Mouse (Mus musculus) retina, postnatal 7 days (tissue): Measurements from ENCODE around the gene Neurod1.

Experiments used
- DNase-seq: peaks from one replicate; pipeline ENCODE4 v3.0.0-alpha.2; 2012; ENCODE audit warnings: low read depth, low spot score

Gene Neurod1

DNA sequence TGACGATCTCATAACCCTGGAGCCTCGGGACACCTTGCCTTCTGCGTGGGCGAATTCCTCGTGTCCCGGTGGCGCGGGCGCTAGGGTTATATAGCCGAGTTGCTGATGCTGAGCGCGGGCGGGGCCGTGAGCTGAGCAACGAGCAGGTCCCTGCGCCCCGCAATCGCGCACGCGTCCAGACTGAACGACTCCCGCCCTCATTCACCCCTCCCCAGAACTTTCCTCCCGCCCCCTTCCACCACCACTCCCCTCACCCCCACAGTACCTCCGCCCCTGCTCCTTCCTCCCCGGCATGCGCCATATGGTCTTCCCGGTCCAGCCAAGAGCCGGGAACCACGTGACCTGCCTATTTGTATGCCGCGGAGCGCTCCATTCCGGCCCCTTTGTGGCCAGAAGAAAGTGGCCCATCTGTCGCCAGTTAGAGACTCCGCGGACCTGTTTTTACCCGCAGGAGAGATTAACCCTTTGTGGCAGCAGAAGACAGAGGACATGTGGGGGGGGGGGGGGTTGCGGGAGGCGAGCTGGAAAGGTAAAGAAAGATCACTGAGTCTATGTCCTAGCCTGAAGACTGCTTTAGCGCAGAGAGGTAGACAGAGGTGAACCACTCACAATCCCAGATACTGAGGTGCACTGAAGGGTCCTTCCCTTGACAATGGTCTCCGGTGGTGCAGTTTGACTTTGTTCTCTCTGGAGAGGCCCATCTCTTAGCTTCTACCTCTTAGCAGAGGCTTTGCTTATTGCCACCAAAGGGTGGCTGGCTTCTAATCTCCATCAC lies at the start of gene Neurod1, which contains the start of gene Cerkl:
Neurod1 (minus strand) TSS at position 177 of the 775 bp plus-strand sequence.
Cerkl (minus strand) TSS at position 211 of the 775 bp plus-strand sequence.
- DNase-seq = peak; percentile 89

DNA sequence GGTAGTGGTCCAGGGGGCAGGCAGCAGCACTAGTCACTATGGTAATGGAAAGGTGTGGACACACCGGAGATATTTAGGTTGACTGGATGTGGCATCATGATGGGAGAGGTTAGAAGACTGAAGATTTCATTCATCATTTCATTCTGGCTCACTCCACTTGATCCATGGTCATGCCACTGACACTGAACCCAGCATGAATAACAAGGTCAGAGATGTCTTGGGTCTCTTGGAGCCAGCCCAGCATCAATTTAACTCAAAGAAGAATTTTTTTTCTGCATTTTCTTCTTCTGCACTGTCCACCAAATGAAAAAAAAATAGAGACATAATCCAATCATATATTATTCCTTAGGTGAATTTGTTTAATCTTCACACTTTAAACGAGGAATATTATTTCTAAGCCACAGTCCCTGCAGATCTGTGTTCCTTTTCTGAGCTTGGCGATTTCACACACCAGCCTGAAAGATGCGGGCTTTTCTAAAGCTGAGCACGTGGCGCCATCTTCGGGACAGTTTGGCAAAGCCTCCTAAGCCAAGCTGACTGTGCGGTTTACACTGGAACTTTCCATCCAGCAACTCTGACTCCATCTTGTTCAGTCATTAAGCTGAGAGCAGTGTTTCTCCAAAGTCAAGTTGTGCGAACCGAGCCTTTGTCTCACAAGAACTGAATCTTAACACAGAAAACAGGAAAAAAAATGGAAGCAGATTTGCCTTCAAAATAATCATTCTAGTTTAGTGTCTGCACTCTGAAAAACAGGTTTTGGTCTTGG lies 42.6 kb upstream of the Neurod1 start:
- DNase-seq = peak; percentile 76

DNA sequence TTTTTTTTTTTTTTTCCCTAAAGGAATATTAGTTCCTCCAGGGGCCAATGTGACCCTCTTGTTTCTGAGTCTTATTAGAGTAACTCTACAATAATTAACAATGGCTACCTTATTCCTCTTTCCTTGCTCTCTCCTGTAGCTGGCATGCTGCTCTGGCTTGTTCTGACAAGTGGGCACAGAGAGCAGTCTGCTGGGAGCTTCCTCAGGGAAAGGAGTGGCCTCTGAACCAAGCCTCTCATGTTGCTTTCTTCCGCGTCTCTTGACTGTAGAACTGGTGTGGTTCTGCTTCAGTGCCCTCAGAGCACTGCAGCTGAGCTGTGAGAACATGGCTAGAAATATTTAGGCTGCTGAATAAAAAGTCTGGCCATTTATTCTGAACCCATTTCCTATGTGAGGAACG lies 28.6 kb upstream of the Neurod1 start:
- DNase-seq = no peak

DNA sequence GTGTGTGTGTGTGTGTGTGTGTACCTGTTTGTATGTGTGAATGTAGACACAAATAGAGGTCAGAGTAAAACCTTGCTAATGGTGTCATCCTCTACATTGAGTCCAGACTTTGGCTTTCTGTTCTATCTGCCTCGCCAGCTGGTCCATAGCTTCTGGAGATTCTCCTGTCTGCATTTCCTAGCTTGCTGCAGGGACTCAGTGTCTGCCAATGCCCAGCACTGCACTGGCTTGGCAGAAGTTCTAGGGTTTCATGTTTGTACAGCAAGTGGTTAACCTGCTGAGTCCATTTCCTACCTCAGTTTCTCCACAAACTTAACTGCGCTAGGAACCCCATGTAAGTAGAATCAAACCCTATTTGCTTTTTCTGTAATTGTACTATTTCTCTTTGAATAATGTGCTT lies 26.0 kb upstream of the Neurod1 start:
- no peak for DNase-seq

DNA sequence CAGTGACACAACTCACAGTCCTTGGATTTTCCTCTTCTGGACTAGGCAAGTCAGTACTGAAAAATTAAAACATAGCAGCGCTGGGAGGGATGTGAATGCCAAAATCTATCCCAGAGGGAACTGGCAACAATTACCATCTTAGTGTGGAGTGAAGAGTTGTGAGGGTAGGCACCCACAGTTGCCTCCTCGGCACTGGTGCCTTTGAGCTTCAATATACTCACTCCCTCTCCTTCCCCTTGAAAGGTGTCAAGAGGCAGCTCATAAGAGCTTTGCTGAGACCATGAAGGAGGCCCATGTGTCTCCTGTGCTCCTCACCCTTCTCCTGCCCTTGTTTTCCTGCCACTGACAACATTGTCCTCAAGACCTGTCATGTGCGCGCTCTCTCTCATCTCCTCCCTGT lies 5.9 kb upstream of the Neurod1 start:
- no peak for DNase-seq

DNA sequence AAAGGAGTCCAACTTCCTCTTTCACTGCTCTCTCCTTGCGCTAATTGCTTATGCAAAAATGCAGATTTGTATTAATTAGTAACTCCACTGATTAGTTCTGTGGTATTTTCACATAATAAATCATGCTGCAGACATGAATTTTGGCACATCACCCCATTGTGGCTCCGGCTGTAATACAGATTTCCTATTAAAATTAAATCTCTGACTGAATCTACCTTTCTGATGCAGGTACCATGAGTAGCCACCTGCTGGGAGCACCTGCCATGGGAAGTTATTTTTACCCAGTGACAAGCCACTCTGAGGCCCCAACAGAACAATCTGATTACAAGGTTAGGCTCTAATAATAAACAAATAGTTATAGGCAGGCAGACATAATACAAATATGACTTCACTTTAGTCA lies 5.3 kb upstream of the Neurod1 start:
- no peak for DNase-seq

DNA sequence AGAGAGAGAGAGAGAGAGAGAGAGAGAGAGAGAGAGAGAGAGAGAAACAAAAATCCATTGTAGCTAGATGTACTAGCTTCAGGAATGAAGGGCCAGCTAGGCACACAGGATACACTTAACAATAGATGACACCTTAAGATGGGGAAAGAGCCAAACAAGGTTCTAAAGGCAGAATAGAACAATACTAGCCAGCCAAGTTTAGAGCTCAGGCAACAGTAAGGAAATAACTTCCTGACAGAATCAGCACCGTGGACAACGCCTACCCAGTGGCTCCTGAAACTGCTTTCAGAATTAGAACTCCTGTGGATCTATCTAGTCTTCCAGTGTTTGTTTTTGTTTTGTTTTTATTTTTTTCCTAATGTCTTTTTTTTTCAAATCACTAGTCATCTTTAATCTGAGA lies 4.0 kb upstream of the Neurod1 start:
- no peak for DNase-seq

DNA sequence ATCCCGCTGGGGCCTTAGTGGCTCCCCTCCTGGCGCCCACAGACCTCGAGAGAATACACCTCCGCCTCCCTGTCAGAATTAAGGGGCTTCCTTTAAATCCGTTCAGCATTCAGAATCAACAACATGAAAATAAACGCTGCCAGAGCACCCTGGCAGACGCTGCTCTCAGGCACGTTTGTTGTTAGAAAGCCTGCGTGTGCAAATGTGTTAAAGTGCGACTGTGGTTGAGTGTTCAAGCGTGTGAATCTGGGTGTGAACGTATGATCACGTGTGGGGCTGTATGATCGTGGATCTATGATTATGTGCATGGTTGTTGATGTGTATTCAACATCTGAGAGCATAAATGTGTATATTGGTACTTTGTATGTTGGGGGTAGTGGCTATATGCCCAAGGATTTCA lies 3.6 kb upstream of the Neurod1 start:
- no peak for DNase-seq

DNA sequence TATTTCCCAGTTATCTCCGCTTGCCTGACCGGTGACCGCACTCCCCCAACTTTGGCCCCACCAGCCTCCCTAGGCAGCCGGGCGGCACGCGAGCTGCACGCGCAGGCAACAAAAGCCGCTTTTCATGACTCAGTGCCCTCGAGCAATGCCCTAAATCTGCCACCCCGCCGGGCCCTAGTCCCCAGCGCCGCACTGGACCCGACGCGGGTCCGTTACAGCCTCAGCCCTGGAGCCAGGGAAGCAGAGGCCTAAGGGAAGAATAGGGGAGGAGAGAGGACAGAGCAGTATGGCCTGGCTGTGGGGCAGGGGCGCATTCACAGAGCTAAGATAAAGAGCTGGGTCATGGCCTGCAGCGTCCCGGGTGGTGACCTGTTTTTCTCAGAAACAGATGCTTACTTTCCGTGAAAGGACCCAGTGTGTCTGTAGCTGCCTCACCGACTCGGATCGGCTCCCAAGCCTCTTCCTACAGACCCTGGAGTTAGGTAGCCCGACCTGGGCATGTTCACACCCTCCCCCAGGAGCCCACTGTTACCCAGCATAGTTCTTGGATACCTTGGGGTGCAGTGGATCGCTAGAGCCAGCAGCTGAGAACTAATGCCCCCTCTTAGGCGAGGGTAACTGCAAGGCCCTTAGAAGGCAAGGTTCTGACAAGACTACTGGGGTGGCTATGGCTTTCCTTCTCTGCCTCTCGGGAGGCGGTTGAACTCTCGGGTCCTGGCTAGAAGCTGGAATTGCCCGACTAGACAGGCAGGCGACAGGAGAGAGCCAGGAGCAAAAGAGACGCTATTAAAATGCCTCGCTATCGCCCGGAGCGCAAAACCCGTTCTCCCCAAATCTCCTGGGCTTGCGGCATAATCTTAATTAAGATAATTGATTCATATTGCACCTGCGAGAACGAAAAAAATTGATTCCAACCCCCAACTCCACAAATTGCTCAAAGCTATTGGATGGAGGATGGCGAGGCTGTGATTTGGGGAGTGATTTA lies 2.8 kb upstream of the Neurod1 start:
- DNase-seq = no peak

DNA sequence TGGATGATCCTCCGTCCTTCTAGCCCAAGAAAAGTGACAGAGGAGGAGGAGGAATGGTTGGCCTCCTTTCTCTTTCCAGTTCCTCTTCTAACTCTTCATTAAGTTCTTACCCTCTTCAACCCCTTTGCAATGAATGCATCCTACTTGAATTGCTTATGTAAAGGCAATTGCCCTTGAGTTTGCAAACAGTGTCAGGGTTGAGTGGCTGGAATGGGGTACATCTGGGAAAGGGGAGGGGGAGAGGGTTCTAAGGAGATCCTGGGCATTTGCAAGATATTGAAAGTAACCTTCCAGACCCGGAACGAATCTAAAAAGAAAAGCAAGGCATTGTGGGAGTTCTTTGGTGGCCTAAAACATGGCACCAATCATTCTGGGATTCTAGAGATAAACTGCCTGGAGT lies 1.4 kb upstream of the Neurod1 start:
- DNase-seq = no peak

DNA sequence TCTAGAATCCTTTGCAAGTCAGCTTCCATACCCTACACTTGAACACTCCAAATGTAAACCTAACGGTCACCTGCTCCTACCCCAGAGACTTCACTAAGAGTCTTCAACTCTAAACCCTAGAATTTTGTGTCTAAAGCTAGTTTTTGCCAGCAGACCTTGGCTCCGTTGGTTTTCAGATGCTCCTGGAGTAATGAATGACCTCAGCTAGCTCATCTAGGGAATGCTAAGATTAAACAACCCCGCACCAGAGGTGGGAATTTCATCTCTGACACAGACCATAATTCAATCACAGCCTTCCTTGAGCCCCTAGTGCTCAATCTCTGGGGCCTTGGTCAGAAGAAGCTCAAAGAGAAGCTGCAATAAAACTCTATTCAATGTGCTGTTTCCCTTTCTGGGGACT lies 883 bp upstream of the Neurod1 start:
- DNase-seq = no peak

DNA sequence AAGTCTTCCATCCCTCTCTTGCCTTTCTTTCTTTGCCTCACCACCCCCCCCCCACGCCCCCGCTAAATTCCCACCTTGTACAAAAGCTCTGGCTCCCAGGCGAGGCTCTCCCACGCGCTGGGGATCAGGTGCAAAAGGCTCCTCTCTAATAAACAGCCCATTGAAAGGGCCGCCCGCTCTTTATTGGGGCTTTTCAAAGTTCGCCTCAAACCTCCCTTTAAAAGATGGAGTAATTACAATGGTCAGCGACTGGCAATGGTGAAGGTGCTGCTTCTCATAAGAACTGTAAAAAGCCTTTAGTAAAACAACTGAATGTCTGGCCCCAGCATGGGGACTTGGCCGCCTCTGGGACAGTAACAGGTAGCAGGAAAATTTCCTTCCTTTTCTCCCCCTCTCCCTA lies 905 bp downstream of the Neurod1 start:
- DNase-seq = no peak

DNA sequence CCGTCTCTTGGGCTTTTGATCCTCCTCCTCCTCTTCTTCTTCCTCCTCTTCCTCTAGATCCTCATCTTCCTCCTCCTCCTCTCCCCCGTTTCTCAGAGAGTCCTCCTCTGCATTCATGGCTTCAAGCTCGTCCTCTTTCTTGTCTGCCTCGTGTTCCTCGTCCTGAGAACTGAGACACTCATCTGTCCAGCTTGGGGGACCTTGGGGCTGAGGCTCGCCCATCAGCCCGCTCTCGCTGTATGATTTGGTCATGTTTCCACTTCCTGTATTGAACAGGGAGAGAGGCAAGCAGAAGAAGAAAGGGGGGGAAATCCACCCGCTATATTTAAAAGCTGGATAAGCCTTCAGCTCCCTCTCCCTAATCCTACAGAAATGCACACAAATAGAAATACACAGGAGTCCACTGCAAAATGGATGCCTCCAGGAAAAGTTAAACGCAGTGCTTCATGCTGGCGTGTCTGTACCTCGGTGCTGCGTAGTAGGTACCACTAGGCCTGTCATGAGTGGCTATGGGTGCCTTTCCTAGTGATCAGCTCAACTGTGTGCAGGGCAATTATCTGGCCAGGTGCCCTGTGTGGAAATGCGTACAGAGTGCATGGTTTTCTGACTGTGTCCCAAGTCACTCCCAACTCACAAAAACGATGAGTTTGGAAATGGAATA lies 1.6 kb downstream of the Neurod1 start:
- peak; percentile 60 for DNase-seq

DNA sequence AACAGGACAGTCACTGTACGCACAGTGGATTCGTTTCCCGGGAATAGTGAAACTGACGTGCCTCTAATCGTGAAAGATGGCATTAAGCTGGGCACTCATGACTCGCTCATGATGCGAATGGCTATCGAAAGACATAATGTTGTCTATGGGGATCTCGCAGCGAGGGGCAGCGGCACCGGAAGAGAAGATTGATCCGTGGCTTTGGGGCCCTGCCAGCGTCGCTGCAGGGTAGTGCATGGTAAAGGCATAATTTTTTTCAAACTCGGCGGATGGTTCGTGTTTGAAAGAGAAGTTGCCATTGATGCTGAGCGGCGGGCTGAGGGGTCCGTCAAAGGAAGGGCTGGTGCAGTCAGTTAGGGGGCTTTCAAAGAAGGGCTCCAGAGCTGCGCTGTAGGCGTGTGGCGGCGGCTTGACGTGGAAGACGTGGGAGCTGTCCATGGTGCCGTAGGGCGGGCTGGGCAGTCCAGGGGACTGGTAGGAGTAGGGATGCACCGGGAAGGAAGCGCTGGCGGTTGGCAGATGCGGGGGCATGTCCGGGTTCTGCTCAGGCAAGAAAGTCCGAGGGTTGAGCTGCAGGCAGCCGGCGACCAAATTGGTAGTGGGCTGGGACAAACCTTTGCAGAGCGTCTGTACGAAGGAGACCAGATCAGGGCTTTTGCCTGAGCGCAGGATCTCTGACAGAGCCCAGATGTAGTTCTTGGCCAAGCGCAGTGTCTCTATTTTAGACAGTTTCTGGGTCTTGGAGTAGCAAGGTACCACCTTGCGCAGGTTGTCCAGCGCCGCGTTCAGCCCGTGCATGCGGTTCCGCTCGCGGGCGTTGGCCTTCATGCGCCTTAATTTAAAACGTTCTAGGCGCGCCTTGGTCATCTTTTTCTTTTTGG lies 2.4 kb downstream of the Neurod1 start:
- DNase-seq = no peak

DNA sequence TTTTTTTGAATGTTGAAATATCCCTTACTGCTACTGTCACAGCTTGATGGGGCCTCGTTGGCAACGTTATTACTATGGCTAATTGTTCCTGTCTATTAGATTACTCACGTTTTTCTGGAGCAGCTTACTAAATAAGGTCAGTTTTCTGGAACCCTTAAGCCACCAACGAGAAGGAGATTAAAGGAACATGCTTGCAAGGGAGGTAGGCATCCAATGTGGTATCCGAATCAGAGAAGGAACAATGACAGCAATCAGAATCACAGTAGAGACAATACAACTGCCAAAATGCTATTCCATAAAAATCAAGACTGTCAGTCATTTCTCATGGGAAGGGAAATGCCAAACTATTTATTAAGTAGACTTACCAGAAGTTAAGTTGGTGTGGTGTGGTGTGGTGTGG lies 5.1 kb downstream of the Neurod1 start:
- DNase-seq = no peak

DNA sequence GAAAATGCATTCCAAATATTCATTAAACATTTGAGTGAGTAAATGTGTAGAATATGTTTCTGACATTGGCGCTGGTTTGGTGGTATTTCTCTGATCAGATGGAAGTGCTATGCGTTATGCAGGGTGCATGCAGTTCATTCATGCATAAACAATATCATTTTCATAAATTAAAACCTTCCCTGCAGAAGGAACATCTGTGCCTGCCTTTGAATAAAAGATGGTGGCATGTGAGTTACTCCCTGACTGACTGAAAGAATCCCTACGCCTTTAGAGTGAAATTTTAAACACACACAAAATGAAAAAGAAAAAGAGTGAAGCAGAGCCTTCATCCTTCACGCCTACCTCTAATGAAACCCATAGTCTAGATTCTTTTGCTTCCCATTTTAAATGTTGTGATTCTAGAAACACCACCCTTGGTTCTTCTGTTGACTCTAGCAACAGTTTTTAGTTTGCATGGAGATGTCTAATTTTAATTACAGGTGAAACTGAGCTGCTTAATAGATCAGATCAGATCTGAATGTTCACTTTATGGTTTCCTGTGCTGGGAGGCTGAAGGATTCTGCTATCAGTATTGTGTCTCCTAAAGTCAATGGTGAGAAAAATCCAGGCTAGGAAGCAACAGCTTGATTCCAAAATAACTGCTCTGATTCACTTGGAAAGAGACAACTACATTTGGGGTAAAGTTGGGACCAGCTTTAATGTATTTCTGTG lies 5.7 kb downstream of the Neurod1 start:
- no peak for DNase-seq

DNA sequence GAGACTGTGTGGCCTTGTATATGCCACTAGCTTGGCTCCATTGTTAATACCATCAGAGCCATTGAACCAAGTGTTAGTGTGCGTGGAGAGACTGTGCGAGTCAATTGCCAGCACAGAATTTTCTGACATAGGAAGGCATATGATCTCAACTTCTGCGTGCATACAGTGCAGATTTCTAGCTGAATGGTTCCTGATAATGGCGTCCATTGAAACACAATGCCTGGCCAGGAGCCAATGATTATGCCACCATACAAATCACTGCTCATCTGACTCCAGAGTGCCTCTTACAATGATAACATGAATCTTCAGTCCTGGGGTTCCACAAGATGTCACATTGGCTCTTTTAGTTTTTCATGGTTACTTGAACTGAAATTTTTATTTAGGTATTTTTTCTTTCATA lies 7.2 kb downstream of the Neurod1 start:
- no peak for DNase-seq

DNA sequence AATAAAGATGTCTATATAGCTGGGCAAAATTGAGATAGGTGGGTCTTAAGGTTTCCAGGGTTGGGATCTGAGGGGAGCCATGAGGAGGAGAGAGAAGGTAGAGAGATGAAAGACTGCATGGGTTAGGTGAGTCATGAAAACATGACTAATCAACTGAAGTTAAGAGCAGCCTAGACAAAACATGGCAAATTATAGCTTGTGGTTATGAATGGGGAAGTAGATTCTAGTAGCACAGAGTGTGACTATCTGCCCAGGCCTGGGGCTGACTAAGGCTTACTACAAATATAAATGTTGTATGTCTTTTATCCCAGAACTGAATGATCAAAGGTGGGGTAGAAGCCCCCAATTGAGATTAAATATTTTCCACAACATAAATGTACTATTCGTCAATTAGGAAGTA lies 9.4 kb downstream of the Neurod1 start:
- DNase-seq = no peak

DNA sequence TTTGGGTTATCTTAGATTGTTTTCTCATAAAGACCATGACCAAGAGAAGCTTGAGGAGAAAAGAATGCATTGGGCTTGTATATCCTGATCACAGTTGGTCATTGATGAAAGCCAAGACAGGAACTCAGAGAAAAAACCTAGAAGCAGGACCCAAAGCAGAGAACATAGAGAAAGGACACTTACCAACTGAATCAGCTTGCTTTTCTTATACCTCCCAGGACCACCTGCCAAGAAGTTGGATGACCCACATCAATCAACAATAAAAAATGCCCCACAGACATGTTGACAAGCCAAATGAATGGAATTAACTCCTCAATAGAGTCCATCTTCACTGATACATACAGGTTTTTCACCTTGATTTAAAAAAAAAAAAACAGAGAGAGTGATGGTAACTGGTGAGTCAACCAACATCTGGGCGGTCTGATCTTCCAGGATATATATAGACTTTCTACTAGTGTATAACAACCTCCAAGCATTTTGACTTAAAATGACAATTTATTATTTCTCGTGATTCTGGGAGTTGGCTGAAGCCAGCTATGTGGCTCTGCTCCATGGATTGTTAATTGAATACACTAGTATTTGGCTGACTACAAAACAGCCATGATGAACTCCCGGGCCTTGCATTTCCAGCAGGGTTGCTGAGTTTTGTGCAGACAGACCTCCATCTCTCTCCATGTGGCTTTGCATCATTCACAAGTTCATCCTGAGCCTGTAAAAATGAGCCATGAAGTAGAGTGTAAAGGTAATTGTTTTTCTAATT lies 12.5 kb downstream of the Neurod1 start:
- no peak for DNase-seq
